Mouse (Mus musculus) ovary, postnatal 10 days (tissue): ENCODE results near the gene Tiparp.
A peak's percentile ranks its signal among the peaks of the same experiment; 100 is the strongest.

ENCODE experiments used
- DNase-seq: peaks from one replicate; pipeline ENCODE4 v3.0.0; 2022; ENCODE audit warnings: low spot score

Gene Tiparp

DNA sequence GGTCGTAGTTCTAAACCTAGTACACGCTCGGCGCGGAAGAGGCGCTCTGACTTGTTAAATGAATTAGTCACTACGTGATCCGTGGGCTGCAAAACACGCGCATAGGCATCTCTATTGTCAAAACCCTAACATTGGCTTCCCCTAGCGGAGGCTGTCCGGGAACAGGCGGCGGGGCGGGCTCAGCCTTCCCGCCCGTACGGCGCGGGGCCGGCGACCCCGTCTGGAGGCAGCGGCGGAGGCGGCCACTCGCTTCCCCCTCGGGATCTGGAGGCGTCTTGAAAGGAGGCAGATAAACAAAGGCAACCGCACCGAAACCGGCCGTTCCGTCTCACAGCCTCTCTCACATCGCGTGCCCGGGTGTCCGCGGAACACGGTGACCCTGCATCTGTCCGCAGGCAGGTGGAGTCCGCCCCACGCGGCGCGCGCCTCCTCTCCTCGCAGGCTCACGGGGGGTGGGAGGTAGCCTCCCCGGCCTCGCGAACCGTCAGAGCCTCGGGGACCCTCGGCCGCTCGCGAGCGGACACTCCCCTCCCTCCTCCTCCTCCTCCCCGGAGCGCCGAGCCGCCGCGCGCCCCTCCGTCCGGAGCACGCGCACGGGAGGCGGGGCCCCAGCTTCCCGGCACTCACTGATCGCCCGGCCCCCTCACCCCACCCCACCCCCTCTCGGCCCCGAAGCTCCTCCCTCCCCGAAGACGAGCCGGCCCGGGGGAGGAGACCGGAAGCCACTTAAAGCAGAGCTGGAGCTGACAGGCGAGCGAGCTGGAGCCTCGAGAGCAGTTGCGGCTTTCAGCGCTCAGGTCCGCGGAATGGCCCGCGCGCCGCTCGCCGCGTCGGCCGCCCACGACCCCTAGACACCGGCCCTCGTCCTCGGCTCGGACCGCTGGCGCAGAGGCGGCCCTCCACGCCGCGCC lies at the start of gene Tiparp:
Gene Tiparp (plus strand): TSS at position 720 of the 911 bp plus-strand sequence.
- peak; percentile 82 for DNase-seq

DNA sequence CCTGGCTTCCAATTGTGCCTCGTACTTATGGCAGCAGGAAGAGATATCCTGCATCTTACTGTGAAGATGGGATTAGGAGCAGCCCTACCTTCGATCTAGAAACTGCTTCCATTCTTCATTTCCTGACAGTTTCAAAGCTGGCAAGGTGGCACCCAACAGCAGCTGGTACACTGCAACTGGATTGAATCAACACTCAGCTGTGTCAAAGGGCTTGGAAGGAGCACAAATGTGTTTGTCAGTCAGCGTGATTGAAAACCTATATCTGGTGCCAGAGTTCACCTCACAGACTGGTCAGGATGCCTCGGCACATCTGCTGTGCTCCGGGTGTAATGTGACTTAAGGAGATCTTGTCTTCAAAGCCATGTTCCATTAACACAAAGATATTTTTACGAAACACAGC lies 47.5 kb upstream of the Tiparp start:
- DNase-seq, result no peak

DNA sequence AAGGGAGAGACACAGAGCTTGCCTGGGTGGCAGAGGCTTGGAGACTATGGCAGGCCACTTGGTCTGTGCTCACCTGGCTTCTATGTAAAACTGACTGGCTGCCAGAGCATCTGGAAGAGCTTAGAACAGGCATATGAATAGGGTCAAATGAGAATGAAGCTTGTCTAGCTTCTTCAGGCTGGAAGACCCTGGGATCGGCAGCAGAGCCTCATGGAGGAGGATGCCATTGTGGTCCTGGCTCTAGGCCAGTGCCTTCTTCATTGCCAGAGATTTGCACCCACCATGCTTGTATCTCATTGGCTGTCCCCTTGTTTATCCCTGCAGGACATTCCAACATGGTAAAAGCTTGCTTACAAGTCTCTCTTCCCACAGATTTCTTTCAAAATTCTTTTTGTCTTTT lies 45.9 kb upstream of the Tiparp start:
- no peak for DNase-seq

DNA sequence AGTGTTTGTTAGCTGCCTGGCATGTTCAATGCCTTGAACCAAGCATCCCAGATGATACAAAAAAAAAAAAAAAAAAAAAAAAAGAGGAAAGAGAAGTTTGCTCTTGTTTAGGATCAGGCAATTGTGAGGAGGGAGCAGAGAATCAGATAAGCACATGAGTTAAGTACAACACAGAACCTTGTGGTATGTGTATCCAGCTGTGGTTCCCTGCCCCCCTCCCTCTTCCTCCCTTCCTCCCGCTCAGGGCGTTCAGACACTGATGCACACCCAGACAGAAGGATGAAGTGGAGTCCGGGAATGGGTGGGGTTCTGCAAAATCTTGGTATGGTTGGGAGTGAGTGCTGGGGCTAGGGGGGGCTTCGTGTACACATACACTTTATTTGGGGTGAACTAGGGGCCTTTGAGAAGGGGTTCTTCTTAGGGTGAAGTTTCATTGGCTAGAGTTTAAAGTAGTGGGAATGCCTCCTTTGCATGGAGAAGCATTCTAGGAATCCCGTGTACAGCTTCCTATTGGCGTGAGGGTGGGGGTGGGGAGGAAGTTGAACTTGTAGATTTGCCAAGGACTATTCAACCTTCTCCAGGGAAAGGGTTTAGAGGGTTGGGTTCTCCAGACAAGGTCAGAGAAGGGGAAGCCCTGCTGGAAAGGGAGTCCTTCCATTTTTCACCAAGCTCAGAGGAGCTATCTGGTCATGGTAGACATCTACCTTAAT lies 45.4 kb upstream of the Tiparp start:
- DNase-seq, result no peak

DNA sequence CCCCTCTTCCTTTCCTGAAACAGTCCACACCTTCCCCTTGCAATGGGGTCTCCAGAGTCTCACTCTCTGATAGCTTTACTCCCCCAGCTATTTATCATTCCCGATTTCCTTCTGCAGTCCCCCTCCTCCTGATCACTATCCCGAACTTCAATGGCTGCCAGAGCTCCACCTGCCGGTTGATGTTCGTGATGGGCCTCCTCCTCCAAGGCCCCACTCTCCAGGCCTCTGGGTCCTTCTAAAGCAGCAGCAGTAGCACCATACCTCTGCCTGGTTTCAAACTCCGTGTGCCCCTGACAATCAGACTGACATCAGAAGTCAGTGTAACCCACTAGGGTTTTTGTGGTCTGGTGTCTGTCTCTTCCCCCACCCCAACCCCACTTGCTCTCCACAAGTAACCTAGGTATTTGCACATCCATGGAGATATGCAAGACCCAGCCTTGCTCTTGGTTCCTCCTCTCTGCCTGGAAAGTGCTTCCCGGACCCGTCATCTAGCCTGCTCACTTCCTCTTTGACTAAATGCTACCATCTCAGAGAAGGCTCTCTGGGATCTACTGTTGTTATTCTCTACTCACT lies 44.0 kb upstream of the Tiparp start:
- DNase-seq, result no peak

DNA sequence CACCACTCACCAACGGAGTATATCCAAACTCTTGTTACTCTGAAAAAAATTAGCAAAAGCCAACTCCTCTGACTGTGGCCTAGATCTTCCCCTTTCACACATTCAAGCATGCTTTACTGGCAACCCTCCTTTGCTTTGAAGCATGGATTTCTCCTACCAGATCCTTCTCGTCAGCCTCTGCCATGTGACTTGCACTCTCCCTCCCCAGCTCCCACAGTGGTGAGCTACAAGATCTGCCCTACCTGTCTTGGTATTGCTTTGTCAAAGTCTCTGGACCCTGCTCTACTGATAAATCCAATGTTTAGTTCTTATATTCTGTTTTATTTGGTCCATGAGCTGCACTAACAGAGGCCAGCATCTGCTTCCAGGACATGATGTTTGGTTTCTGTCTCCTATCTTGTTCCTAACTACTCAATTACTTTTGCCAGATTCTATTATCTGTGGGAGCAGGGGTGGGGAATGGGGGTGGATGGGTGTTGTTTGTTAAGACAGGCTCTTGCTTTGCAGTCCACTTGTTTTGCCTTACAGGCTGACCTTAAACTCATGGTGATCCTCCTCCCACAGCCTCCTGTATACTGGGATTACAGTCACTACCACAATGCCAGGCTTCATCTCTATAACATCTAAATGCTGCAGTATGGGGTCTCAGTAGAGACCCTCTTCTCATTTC lies 40.7 kb upstream of the Tiparp start:
- no peak for DNase-seq

DNA sequence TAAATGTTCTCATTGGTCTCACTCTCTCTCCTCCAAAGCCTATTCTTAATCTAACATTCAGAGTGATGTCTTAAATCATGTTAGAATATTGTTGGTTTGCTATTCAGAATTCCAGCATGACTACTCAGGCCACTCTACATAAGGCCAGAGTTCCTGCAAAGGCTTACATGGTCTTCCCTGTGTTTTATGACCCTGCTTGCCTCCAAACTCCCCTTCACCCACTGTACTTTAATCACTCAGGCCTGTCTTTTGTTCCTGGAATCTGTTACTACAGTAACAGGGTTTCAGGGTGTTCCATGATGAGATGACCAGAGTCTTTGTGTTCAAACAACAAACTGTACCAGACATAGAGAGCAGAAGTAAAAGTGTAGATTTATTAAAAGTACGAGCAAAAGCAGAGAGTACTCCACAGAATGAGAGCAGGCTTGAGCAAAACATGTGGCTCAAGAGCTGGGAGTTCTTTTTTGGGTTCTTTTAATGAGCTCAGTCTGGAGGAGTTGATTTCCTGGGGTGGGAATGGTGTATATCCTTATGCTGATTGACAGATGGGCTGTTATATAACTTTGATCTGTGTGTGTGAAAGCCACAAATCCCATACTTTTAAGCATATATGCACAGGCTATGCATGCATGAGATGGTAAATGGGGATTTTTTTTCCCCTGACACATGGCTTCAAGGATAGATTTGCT lies 39.5 kb upstream of the Tiparp start:
- no peak for DNase-seq

DNA sequence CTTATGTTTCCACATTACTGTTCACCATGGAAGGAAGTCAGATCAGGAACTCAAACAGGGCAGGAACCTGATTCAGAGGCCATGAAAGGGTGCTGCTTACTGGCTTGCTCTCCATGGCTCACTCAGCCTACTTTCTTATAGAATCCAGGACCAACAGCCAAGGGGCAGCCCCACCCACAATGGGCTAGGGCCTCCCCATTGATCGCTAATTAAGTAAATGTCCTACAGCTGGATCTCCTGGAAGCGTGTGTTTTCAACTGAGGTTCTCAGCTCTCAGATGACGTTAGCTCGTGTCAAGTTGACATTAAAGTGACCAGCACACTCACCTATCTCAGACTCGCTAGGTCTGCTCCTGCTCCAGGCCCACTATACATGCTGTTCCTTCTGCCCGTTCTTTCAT lies 38.6 kb upstream of the Tiparp start:
- DNase-seq, result no peak

DNA sequence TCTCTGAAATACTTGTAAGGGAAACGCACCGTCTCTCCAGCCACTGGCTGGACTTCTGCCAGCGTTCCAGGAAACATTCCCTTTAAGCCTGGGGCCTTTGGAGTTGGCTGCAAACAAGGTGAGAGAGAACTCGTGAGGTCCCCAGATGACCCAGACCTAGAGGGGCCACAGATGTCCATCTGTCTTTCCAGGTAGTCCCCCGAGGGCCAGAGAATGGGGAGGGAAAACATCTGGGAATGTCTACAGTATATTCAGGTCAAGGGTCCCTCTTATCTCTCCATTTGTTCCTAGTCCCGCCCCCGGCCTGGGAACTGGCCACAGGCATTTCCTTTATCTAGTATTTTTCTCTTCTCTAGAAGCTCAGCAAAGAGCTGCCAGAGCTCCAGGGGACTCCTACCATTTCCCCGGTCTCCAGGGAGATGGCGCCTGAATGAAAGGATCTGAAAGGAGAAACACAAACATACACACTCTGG lies 33.9 kb upstream of the Tiparp start:
- no peak for DNase-seq

DNA sequence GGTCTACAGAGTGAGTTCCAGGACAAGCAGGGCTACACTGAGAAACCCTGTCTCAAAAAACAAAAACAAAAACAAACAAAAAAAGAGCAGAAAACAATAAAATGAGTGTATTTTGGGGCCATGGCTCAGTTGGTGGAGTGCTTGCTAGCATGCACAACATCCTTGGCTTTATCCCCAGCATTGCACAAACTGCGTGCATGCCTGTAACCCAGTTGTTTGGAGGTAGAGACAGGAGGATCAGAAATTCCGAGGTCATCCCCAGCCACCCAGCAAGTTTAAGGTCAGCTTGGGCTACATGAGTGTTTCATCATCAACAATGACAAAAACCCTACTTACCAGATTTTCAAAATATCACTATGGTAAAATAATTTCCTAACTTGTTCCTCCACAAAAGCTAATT lies 20.4 kb upstream of the Tiparp start:
- DNase-seq, result no peak

DNA sequence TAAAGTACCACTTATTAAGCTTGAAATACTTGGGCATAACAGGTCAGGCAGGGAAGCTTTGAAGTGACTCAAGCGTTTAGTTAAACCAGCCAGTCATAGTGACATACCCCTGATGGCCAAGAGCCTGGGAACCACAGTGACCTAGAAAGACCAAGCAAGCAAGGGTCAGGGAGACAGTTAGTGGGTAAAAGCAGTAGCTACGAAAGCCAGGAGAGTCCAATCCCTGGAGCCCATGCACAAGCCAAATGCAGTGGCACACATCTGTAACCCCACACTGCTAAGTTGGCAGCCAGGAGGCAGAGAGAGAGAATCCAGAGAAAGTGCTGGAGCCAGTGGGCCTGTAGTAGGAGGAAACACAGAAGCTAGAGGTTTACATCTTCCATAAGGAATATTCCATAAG lies 17.6 kb upstream of the Tiparp start:
- no peak for DNase-seq

DNA sequence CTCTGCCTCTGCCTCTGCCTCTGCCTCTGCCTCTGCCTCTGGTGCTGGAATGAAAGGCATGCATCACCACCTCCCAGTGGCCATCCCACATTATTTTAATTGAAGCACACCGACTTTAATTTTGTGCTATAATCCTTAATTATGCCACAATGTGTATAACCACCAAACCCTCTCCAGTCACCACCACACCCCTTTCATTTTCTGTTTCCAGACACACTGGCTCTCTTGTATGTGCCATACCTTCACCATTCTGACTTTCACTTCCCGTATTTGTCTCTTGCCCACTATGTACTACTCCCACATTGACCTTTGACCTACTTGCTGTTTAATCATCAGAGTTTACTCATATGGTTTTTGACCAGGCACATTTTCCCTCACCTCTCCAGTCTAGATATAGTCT lies 12.5 kb upstream of the Tiparp start:
- DNase-seq, result no peak

DNA sequence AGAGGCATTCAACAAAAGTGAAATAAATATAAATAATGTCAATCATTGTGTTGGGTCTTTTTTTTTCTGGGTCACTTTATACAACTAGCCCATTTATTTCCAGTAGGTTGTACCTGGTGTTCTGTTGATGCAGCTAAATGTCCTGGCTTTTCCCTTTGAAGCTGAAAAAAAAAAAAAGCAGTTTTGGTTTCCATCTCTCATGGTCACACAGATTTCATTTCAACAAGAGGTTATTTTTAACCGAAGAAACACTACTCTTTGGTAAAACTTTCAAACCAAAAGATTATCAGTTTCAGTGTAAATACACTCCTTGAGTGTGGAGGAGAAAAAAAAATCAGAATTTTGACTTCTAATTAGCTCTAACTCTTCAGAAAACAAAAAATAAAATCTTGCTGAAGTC lies 11.7 kb upstream of the Tiparp start:
- DNase-seq, result no peak

DNA sequence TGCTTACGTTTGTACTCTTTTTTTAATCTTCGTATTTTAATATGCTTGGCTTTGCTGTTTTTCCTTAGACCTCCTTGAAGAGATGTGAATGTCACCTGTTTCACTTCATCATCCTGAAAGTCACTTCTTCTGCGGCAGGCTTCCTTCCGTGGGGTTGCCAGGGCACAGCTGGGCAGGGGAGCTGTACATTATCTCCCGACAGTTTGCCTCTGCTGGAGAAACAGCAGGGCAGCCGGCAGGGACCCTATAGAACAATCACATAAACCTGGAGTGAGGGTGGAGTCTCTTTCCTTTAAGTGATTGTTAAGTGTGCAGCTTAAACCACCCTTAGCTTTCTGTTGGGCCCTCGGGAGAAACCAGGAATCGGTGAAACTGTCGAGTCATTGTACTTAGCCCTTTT lies 11.1 kb upstream of the Tiparp start:
- DNase-seq, result no peak

DNA sequence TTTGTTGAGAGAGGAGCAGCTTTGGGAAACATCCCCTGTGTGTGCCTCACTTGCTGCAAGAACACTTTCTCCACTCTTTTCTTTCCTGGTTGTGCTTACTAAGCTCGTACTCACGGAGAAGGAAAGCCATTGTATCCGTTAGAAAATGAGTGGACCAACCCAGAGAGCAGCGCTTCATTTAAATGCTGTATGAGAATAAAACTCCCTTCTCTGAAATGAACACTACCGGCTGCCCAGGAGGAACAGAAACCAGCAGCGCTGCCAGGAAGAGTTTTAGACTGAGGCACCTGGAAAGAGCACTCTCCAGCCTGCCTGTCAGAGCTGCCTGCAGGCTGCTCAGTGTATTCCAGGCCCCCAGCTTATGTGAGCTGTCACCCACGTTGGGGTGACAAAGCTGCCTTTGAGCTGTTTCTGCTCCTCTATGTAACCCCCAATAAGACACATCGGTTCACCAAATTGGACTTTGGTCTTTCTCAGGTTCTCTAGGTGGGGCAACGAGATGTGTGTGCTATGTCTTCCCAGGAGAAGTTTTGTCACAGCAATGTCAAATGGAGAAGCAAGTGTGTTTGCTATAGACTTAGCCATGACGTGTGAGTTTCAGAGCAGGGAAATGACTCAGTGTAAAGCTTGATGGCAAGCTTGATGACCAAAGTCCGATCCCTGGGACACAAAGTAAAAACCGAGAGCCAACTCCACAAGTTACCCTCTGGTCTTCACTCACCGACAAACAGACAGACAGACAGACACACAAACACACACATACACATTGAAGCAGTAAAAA lies 10.3 kb upstream of the Tiparp start:
- DNase-seq, result no peak

DNA sequence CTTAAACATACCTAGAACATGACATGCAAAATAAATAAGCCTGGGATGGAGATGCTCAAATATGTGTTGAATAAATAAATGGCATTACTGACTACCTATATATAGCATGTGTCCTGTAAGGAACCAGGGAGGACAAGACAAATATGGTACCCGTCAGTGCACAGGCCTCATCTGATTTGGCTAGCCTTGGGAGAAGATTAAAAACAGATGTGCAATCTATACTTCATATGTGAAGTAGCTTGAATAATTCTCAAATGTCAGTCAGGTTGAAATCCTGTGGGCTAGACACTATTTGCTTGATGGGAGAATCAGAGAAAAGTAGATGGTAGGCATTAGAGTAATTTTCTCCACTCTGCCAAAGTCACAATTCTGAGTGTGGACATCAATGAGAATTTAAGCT lies 6.8 kb upstream of the Tiparp start:
- no peak for DNase-seq

DNA sequence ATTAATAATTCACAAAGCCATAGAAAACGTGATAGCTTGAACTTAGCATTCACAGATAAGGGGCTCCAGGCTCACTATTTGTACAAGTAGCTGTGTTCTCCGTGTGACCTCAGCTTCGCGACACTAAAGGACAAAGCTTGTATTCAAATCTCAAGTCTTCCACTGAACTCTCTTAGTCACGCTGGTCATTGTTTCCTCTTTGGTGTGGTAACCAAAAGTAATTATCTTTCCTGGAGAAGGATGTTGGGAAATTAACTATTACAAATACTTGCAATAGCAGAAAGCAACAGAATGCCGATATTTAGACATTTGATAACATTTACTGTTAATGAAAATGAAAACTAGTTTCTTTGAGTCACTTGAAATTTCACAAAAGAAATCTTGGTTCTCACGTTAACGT lies 4.8 kb upstream of the Tiparp start:
- no peak for DNase-seq

DNA sequence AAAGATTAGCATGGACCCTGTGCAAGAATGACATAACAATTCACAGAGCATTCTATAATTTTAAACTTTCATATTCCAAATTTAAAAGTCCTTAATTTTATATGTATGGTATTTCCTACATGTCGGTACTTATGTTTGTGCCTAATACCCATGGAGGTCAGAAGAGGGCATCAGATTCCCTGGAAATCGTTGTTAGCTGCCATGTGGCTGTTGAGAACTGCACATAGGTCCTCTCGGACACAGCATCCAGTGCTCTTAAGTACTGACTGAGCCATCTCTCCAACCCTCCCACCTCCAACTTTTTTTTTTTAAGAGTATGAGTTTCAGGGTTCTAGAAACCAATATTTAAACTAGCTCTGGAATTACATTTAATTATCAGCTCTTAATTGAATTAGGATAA lies 2.5 kb upstream of the Tiparp start:
- DNase-seq, result no peak

DNA sequence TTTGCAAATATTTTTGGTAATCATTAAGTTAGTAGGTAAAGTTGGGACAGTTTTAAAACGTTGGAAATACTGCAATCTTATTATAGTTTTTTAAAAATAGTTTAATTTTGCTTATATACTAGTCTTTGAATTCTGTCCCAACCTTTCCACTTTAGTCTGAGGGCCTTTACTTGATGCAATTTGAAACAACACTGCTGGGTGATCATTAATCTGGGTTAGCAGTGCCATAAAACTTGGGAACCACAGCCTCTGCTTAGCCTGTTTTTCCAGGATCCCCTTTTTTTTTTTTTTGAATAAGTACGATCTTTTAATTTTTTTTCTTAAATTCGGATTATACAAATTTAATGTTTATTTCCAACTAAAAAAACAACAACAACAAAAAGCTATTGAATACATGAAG lies 1.0 kb upstream of the Tiparp start:
- DNase-seq, result no peak

DNA sequence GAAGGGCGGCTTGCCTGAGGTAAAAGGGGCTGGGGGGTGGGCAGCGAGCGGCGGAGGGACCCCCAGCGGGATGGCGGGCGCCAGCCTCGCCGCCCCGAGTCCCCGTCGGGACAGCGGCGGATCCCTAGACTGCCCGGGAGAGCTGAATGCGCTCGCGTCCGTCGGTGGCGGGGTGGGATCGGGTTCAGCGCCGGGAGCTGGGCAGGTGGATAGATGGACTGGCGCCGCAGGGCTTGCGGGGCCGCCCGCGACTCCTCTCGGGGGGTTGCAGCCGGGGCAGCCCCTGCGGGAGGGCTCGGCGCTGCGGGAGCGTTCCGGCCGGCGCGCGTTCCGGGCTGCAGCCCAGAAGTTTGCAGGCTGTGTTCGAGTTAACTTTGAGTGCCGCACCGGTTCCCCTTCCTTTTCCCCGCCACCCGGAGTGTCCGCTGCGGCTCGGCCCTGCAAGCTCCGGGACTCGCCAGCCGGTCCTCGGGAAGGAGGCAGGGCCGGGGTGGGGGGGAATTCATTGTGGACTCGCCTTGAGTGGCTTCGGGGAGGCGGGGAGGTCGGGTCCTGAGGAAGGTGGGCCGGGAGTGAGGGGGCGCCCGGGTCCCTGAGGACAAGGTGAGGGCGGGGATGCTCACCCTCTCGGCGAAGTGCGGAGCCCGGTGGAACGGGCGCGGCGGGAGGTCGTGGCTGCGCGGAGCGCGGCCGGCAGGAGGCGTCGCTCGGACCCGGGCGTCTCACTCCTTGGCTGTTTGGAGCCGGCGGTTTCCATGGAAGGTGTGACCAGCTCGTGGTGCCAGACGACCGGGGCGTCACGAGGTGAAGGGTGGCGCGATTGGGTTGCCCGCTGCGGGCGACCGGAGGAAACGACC lies 632 bp downstream of the Tiparp start:
- DNase-seq, result peak; percentile 48
